Mouse (Mus musculus) hindbrain, embryonic 11.5 days (tissue): Measurements from ENCODE around the gene Prkcq. TPM values are rescaled to one million over a fixed set of nuclear protein-coding genes. Genes with fewer than 3 reads are reported as not detected.

Source experiments
- ATAC-seq: fragments of 200-750 bp; cut with Nextera tagmentation; 2 replicates; pipeline ENCODE4 v1.8.0; 2017; ENCODE audit warnings: mild to moderate bottlenecking, moderate TSS enrichment, moderate library complexity; ENCODE audit not compliant: low FRiP score
- DNase-seq: peaks from one replicate; pipeline ENCODE4 v3.0.0-alpha.2; 2015; ENCODE audit warnings: low spot score
- H3K27ac ChIP-seq: fragments of 300-500 bp; sonication (generic); 2 replicates; pipeline ENCODE4 v1.5.1; 2014; ENCODE audit warnings: mild to moderate bottlenecking, low read depth, low read length
- H3K27me3 ChIP-seq: fragments of 300-500 bp; sonication (generic); 2 replicates; pipeline ENCODE4 v1.6.1; 2014; ENCODE audit warnings: mild to moderate bottlenecking, low read length, moderate library complexity, mixed read lengths; ENCODE audit not compliant: control insufficient read depth, insufficient read depth
- H3K36me3 ChIP-seq: fragments of 300-500 bp; sonication (generic); 2 replicates; pipeline ENCODE4 v1.6.1; 2014; ENCODE audit warnings: mild to moderate bottlenecking, low read length, moderate library complexity, mixed read lengths; ENCODE audit not compliant: control insufficient read depth, insufficient read depth
- H3K4me1 ChIP-seq: fragments of 300-500 bp; sonication (generic); replicated peaks from 2 replicates; pipeline ENCODE4 v1.6.1; 2014; ENCODE audit warnings: low read length, mixed read lengths; ENCODE audit not compliant: control insufficient read depth, insufficient read depth
- H3K4me2 ChIP-seq: fragments of 300-500 bp; sonication (generic); replicated peaks from 2 replicates; pipeline ENCODE4 v1.6.1; 2014; ENCODE audit warnings: mild to moderate bottlenecking, low read depth, low read length
- H3K4me3 ChIP-seq: fragments of 300-500 bp; sonication (generic); 2 replicates; pipeline ENCODE4 v1.5.1; 2014; ENCODE audit warnings: low read depth, low read length
- H3K9ac ChIP-seq: fragments of 300-500 bp; sonication (generic); 2 replicates; pipeline ENCODE4 v1.6.1; 2014; ENCODE audit warnings: low read depth, low read length
- H3K9me3 ChIP-seq: fragments of 300-500 bp; sonication (generic); 2 replicates; pipeline ENCODE4 v1.6.1; 2016; ENCODE audit warnings: low read length; ENCODE audit not compliant: control insufficient read depth
- WGBS: fragments of 180-500 bp; shearing (Covaris S2); extraction: QIAGEN DNeasy Blood & Tissue Kit; methylation state at CpG from one replicate; pipeline ENCODE4 v1.1.7; 2014; 5-methylcytosine and 5-hydroxymethylcytosine counted together
- polyA plus RNA-seq: library from polyadenylated mRNA; unstranded; fragments of >200 nt; fragmentation: Nextera tagmentation; extraction: Ambion mirVana; gene quantifications from 2 replicates; pipeline ENCODE4 v1.2.1, GENCODE M21; 2014

Prkcq gene
- polyA plus RNA-seq, 1 experiment from 2014 or later: 3.1 TPM

- H3K27ac ChIP-seq: no peak overlapping the region
- no peaks in the 10 kb centered on the region for H3K9me3 ChIP-seq
- no peaks in the 10 kb centered on the region for H3K4me1 ChIP-seq
- no peak overlapping the region for H3K4me2 ChIP-seq
- H3K9ac ChIP-seq: no peak overlapping the region
- peaks cover 3% of the 10 kb centered on the region; the same call in 1 of the 2 replicates for H3K27me3 ChIP-seq
- no peak overlapping the region for H3K4me3 ChIP-seq
- ATAC-seq: no peak
- no peaks in the 10 kb centered on the region for H3K36me3 ChIP-seq
- 73% methylated on average over 4 of the region's 4 CpGs for WGBS
- no peak for DNase-seq
Observed at GRCm38 (mm10) chr2:11174101-11174500, 2.2 kb downstream of the Prkcq start.

GRCm38 (mm10) chr2:11177880-11178279 is 6.0 kb downstream of the Prkcq start:
- no peak for DNase-seq
- no peaks in the 10 kb centered on the region for H3K36me3 ChIP-seq
- H3K9me3 ChIP-seq: no peaks in the 10 kb centered on the region
- no peak overlapping the region for H3K27ac ChIP-seq
- no peak overlapping the region for H3K4me3 ChIP-seq
- H3K9ac ChIP-seq: no peak overlapping the region
- WGBS: 98% methylated on average over 12 of the region's 12 CpGs
- H3K4me1 ChIP-seq: no peaks in the 10 kb centered on the region
- no peak for ATAC-seq
- no peaks in the 10 kb centered on the region for H3K27me3 ChIP-seq
- no peak overlapping the region for H3K4me2 ChIP-seq

- Histone ChIP-seq H3K27ac (no peak overlapping the region), H3K4me1 (no peaks in the 10 kb centered on the region), H3K36me3 (no peaks in the 10 kb centered on the region), H3K27me3 (no peaks in the 10 kb centered on the region), H3K4me2 (no peak overlapping the region), H3K9me3 (no peaks in the 10 kb centered on the region), H3K9ac (no peak overlapping the region), H3K4me3 (no peak overlapping the region)
- no peak for DNase-seq
- ATAC-seq: no peak
- 76% methylated on average over 4 of the region's 4 CpGs for WGBS
Observed at GRCm38 (mm10) chr2:11181510-11181909, 9.6 kb downstream of the Prkcq start.

GRCm38 (mm10) chr2:11182096-11182495 is 10.2 kb downstream of the Prkcq start:
- Histone ChIP-seq H3K27me3 (no peaks in the 10 kb centered on the region), H3K4me2 (no peak overlapping the region), H3K27ac (no peak overlapping the region), H3K36me3 (no peaks in the 10 kb centered on the region), H3K9ac (no peak overlapping the region), H3K4me3 (no peak overlapping the region), H3K9me3 (no peaks in the 10 kb centered on the region), H3K4me1 (no peaks in the 10 kb centered on the region)
- no peak for ATAC-seq
- WGBS: 88% methylated on average over 7 of the region's 7 CpGs
- no peak for DNase-seq

- no peaks in the 10 kb centered on the region for H3K9me3 ChIP-seq
- no peak overlapping the region for H3K27ac ChIP-seq
- no peak overlapping the region for H3K9ac ChIP-seq
- H3K4me3 ChIP-seq: no peak overlapping the region
- WGBS: 93% methylated on average over 5 of the region's 5 CpGs
- no peak overlapping the region for H3K4me2 ChIP-seq
- no peak for ATAC-seq
- no peak for DNase-seq
- H3K36me3 ChIP-seq: no peaks in the 10 kb centered on the region
- no peaks in the 10 kb centered on the region for H3K4me1 ChIP-seq
- H3K27me3 ChIP-seq: no peaks in the 10 kb centered on the region
Observed at GRCm38 (mm10) chr2:11183991-11184390, 12.1 kb downstream of the Prkcq start.

GRCm38 (mm10) chr2:11186586-11186985 is 14.7 kb downstream of the Prkcq start:
- DNase-seq (no peak), ATAC-seq (no peak)
- no peaks in the 10 kb centered on the region for H3K36me3 ChIP-seq
- no peaks in the 10 kb centered on the region for H3K9me3 ChIP-seq
- 87% methylated on average over 3 of the region's 3 CpGs for WGBS
- no peak overlapping the region for H3K27ac ChIP-seq
- H3K27me3 ChIP-seq: no peaks in the 10 kb centered on the region
- H3K9ac ChIP-seq: no peak overlapping the region
- no peaks in the 10 kb centered on the region for H3K4me1 ChIP-seq
- H3K4me2 ChIP-seq: no peak overlapping the region
- H3K4me3 ChIP-seq: no peak overlapping the region

- Histone ChIP-seq H3K4me1 (no peaks in the 10 kb centered on the region), H3K27ac (no peak overlapping the region), H3K4me2 (no peak overlapping the region), H3K4me3 (no peak overlapping the region), H3K9ac (no peak overlapping the region), H3K36me3 (no peaks in the 10 kb centered on the region), H3K9me3 (no peaks in the 10 kb centered on the region), H3K27me3 (no peaks in the 10 kb centered on the region)
- no peak for ATAC-seq
- WGBS: 71% methylated on average over 2 of the region's 2 CpGs
- no peak for DNase-seq
Observed at GRCm38 (mm10) chr2:11187166-11187565, 15.3 kb downstream of the Prkcq start.

- 100% methylated on average over 1 of the region's 1 CpGs for WGBS
- Histone ChIP-seq H3K9ac (no peak overlapping the region), H3K27ac (no peak overlapping the region), H3K36me3 (no peaks in the 10 kb centered on the region), H3K9me3 (no peaks in the 10 kb centered on the region), H3K27me3 (no peaks in the 10 kb centered on the region), H3K4me3 (no peak overlapping the region), H3K4me2 (no peak overlapping the region), H3K4me1 (no peaks in the 10 kb centered on the region)
- ATAC-seq: no peak
- DNase-seq: no peak
Observed at GRCm38 (mm10) chr2:11188279-11188678, 16.4 kb downstream of the Prkcq start.

GRCm38 (mm10) chr2:11189150-11189767 is 17.4 kb downstream of the Prkcq start:
- H3K4me2 ChIP-seq: no peak overlapping the region
- 91% methylated on average over 4 of the region's 4 CpGs for WGBS
- DNase-seq: no peak
- no peaks in the 10 kb centered on the region for H3K27me3 ChIP-seq
- no peak overlapping the region for H3K27ac ChIP-seq
- no peak overlapping the region for H3K4me3 ChIP-seq
- no peak overlapping the region for H3K9ac ChIP-seq
- no peak for ATAC-seq
- H3K4me1 ChIP-seq: no peaks in the 10 kb centered on the region
- H3K36me3 ChIP-seq: no peaks in the 10 kb centered on the region
- no peaks in the 10 kb centered on the region for H3K9me3 ChIP-seq
